Mouse (Mus musculus) gastrocnemius, postnatal 36 days (tissue): ENCODE measurements around the gene Mrps16. TPM values are rescaled to one million over a fixed set of nuclear protein-coding genes. Genes with fewer than 3 reads are reported as not detected.

Source experiments
- DNase-seq, 2 experiments: peaks; one replicate each; pipeline ENCODE4 v3.0.0; 2022
- intact Hi-C: fragments of 180-260 bp; cut with DNase I; formaldehyde crosslinking; loops from one replicate; pipeline ENCODE4 v1.15.1; 2025
- long read RNA-seq, 2 experiments: library from polyadenylated mRNA; stranded (forward); transcript quantifications; one replicate each; pipeline ENCODE4 v2.0.0; 2021
- total RNA-seq, 2 experiments: library from RNA; stranded (reverse); gene quantifications; 2 replicates each; pipeline ENCODE4 v1.2.3; 2021

The Mrps16 gene
- total RNA-seq, result 10 to 100 TPM; 40.4 to 41.3 TPM
- long read RNA-seq, experiment 1, transcript Mrps16-202 (3 exons, 801 nt), result minor isoform, 5 of 170 reads
- long read RNA-seq, experiment 1, transcript Mrps16-201 (3 exons, 2,572 nt), result major isoform, 120 of 170 reads
- long read RNA-seq, experiment 1, partial matches to known transcripts, result 44 of 170 reads
- long read RNA-seq, experiment 1, other reads (novel, unspliced or antisense), result 1 of 170 reads
- long read RNA-seq, experiment 2, transcript Mrps16-201 (3 exons, 2,572 nt), result major isoform, 117 of 177 reads
- long read RNA-seq, experiment 2, partial matches to known transcripts, result 6 of 177 reads
- long read RNA-seq, experiment 2, other reads (novel, unspliced or antisense), result 51 of 177 reads

- DNase-seq, result peak; percentile 88 to 95
- intact Hi-C loops, result no loop called here
These were observed at the start of gene Mrps16 for GRCm38 (mm10) chr14:20393205-20393913. Mrps16 (minus strand) TSS chr14:20393634.

GRCm38 (mm10) chr14:20442252-20442651 is 48.8 kb upstream of the Mrps16 start:
- no peak for DNase-seq
- intact Hi-C loops, result no loop called here

GRCm38 (mm10) chr14:20436976-20437375 is 43.5 kb upstream of the Mrps16 start:
- intact Hi-C loops, result no loop called here
- no peak for DNase-seq

GRCm38 (mm10) chr14:20432420-20432819 is 39.0 kb upstream of the Mrps16 start:
- no peak for DNase-seq
- intact Hi-C loops, result no loop called here

GRCm38 (mm10) chr14:20431726-20432125 is 38.3 kb upstream of the Mrps16 start:
- DNase-seq, result peak in 1 of 2 experiments; percentile 7
- intact Hi-C loops, result loop anchor here (2.0 kb wide), 1 partner anchor 31 kb away; no protein-coding TSS in a partner anchor

GRCm38 (mm10) chr14:20429833-20430232 is 36.4 kb upstream of the Mrps16 start:
- DNase-seq, result no peak
- intact Hi-C loops, result loop anchor here (2.0 kb wide), 1 partner anchor 29 kb away; no protein-coding TSS in a partner anchor

- intact Hi-C loops, result no loop called here
These were observed 35.2 kb upstream of the Mrps16 start for GRCm38 (mm10) chr14:20428593-20428992.

GRCm38 (mm10) chr14:20423046-20423445 is 29.6 kb upstream of the Mrps16 start:
- intact Hi-C loops, result no loop called here
- DNase-seq, result no peak

More at GRCm38 (mm10) chr14:20428593-20428992, 35.2 kb upstream of the Mrps16 start:
- no peak for DNase-seq

- intact Hi-C loops, result no loop called here
- no peak for DNase-seq
These were observed 28.8 kb upstream of the Mrps16 start for GRCm38 (mm10) chr14:20422257-20422656.

GRCm38 (mm10) chr14:20400071-20400470 is 6.6 kb upstream of the Mrps16 start:
- intact Hi-C loops, result loop anchor here (2.0 to 5.0 kb wide), 2 partner anchors 31 to 157 kb away; no protein-coding TSS in a partner anchor
- DNase-seq, result no peak

- no peak for DNase-seq
These were observed 5.4 kb upstream of the Mrps16 start for GRCm38 (mm10) chr14:20398864-20399263.

GRCm38 (mm10) chr14:20397220-20397619 is 3.8 kb upstream of the Mrps16 start:
- DNase-seq, result no peak
- intact Hi-C loops, result no loop called here

More at GRCm38 (mm10) chr14:20398864-20399263, 5.4 kb upstream of the Mrps16 start:
- intact Hi-C loops, result no loop called here

- intact Hi-C loops, result no loop called here
- DNase-seq, result no peak
These were observed 1.1 kb downstream of the Mrps16 start for GRCm38 (mm10) chr14:20392326-20392725.

- DNase-seq, result no peak
- intact Hi-C loops, result no loop called here
These were observed 3.9 kb downstream of the Mrps16 start for GRCm38 (mm10) chr14:20389446-20390079.

- intact Hi-C loops, result no loop called here
- peak; percentile 90 to 91 for DNase-seq
These were observed 4.8 kb downstream of the Mrps16 start, which contains the start of gene Dnajc9 for GRCm38 (mm10) chr14:20388441-20389129. Dnajc9 (minus strand) TSS chr14:20388910.

GRCm38 (mm10) chr14:20379753-20380430 is 13.5 kb downstream of the Mrps16 start:
- no peak for DNase-seq
- intact Hi-C loops, result no loop called here

- no peak for DNase-seq
- intact Hi-C loops, result no loop called here
These were observed 14.3 kb downstream of the Mrps16 start for GRCm38 (mm10) chr14:20379087-20379640.

- no peak for DNase-seq
- intact Hi-C loops, result no loop called here
These were observed 14.9 kb downstream of the Mrps16 start for GRCm38 (mm10) chr14:20378313-20379061.

- intact Hi-C loops, result no loop called here
- DNase-seq, result no peak
These were observed 16.3 kb downstream of the Mrps16 start for GRCm38 (mm10) chr14:20377112-20377521.
